Mouse (Mus musculus): ENCODE data around the gene Plk4. TPM values are rescaled to one million over a fixed set of nuclear protein-coding genes. Genes with fewer than 3 reads are reported as not detected.
"Not testable (repeated sequence)": the region's sequence is repeated elsewhere in the genome, so short reads cannot be mapped to it uniquely, and the experiment has no call there.

Gene Plk4
- polyA plus RNA-seq, 1 experiment from 2014 or later: 87.2 TPM

DNA sequence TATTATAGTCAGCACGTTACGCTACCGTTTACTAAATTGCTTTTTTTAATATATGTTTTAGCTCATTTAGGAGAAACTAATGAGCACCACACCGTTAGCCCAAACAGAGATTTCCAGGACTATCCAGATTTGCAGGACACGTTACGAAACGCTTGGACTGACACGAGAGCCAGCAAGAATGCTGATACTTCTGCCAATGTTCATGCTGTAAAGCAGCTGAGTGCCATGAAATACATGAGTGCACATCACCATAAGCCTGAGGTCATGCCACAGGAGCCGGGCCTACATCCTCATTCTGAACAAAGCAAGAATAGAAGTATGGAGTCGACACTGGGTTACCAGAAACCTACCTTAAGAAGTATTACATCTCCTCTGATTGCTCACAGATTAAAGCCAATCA, 8.9 kb downstream of the Plk4 start:
- H3K27ac ChIP-seq (replicated peaks; ENCODE audit: low read depth, low read length): no peak overlapping the region
- H3K9ac ChIP-seq (replicated peaks; ENCODE audit: low read length): no peak overlapping the region
- no peaks in the 10 kb centered on the region for H3K4me1 ChIP-seq (ENCODE audit: control insufficient read depth, insufficient read depth, low read length)
- H3K27me3 ChIP-seq (ENCODE audit: control insufficient read depth, insufficient read depth, low read length): no peaks in the 10 kb centered on the region
- H3K36me3 ChIP-seq (replicated peaks; ENCODE audit: control insufficient read depth, insufficient read depth, low read depth, low read length): peaks cover 10% of the 10 kb centered on the region
- no peak overlapping the region for H3K4me2 ChIP-seq (ENCODE audit: low read depth, low read length)
- no peak for DNase-seq (ENCODE audit: low spot score)
- no peaks in the 10 kb centered on the region for H3K9me3 ChIP-seq (replicated peaks; ENCODE audit: control insufficient read depth, low read length)
- no peak overlapping the region for H3K4me3 ChIP-seq (ENCODE audit: low read depth, low read length)
- ATAC-seq (replicated peaks; ENCODE audit: insufficient number of reproducible peaks, low FRiP score, low TSS enrichment, low read depth): no peak
- WGBS: 94% methylated on average over 10 of the region's 10 CpGs

DNA sequence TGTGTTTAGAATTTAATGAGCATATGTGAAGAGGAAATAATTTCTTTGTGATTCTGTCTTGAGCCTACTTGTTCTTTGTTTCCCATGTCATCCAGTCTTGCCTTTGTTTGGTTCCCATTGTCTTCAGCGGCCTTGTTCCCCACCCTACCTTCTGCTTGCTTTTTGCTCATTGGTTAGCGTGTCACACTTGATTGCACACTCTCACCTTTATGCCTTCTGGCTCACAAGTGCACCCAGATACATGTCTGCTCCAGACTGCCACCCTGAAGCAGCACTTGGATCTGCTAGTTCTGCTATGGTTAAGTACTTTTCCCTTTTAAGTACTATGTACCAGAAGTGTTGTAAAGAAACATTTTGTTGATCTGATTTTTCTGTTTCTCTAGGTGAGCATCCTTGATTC, 10.1 kb downstream of the Plk4 start:
- Histone ChIP-seq H3K27ac (replicated peaks; ENCODE audit: low read depth, low read length) (no peak overlapping the region), H3K27me3 (ENCODE audit: control insufficient read depth, insufficient read depth, low read length) (no peaks in the 10 kb centered on the region), H3K4me2 (ENCODE audit: low read depth, low read length) (no peak overlapping the region), H3K36me3 (replicated peaks; ENCODE audit: control insufficient read depth, insufficient read depth, low read depth, low read length) (peaks cover 10% of the 10 kb centered on the region), H3K4me3 (ENCODE audit: low read depth, low read length) (no peak overlapping the region), H3K9me3 (replicated peaks; ENCODE audit: control insufficient read depth, low read length) (no peaks in the 10 kb centered on the region), H3K4me1 (ENCODE audit: control insufficient read depth, insufficient read depth, low read length) (no peaks in the 10 kb centered on the region), H3K9ac (replicated peaks; ENCODE audit: low read length) (no peak overlapping the region)
- ATAC-seq (replicated peaks; ENCODE audit: insufficient number of reproducible peaks, low FRiP score, low TSS enrichment, low read depth) (no peak), DNase-seq (ENCODE audit: low spot score) (no peak)
- 86% methylated on average over 2 of the region's 2 CpGs for WGBS

DNA sequence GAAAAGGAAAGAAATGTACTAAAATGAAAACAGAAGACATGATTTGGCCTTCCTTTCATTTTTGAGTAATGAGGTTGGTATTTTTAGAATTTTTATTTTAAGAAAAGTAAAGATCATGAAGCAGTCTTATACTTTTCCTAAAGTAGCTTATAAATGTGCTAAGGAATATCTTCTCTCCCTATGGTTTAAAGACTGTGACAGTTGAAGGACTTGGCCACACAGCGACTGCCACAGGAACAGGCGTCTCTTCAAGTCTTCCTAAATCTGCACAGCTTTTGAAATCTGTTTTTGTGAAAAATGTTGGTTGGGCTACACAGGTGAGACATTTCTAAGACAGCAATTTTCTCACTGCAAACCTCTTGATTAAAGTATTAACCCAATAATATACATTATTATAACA, 13.5 kb downstream of the Plk4 start:
- Histone ChIP-seq H3K4me2 (ENCODE audit: low read depth, low read length) (no peak overlapping the region), H3K27me3 (ENCODE audit: control insufficient read depth, insufficient read depth, low read length) (no peaks in the 10 kb centered on the region), H3K4me1 (ENCODE audit: control insufficient read depth, insufficient read depth, low read length) (no peaks in the 10 kb centered on the region), H3K9me3 (replicated peaks; ENCODE audit: control insufficient read depth, low read length) (no peaks in the 10 kb centered on the region), H3K9ac (replicated peaks; ENCODE audit: low read length) (no peak overlapping the region), H3K36me3 (replicated peaks; ENCODE audit: control insufficient read depth, insufficient read depth, low read depth, low read length) (peaks cover 5% of the 10 kb centered on the region), H3K4me3 (ENCODE audit: low read depth, low read length) (no peak overlapping the region), H3K27ac (replicated peaks; ENCODE audit: low read depth, low read length) (no peak overlapping the region)
- 97% methylated on average over 2 of the region's 2 CpGs for WGBS
- ATAC-seq (replicated peaks; ENCODE audit: insufficient number of reproducible peaks, low FRiP score, low TSS enrichment, low read depth): no peak
- DNase-seq (ENCODE audit: low spot score): no peak

- H3K4me2 ChIP-seq (ENCODE audit: low read depth, low read length); H3K4me1 ChIP-seq (ENCODE audit: control insufficient read depth, insufficient read depth, low read length); ATAC-seq (replicated peaks; ENCODE audit: insufficient number of reproducible peaks, low FRiP score, low TSS enrichment, low read depth); H3K4me3 ChIP-seq (ENCODE audit: low read depth, low read length); DNase-seq (ENCODE audit: low spot score); H3K36me3 ChIP-seq (replicated peaks; ENCODE audit: control insufficient read depth, insufficient read depth, low read depth, low read length); H3K27ac ChIP-seq (replicated peaks; ENCODE audit: low read depth, low read length); H3K9me3 ChIP-seq (replicated peaks; ENCODE audit: control insufficient read depth, low read length); H3K27me3 ChIP-seq (ENCODE audit: control insufficient read depth, insufficient read depth, low read length); H3K9ac ChIP-seq (replicated peaks; ENCODE audit: low read length): not testable (repeated sequence)
- WGBS: 95% methylated on average over 5 of the region's 6 CpGs
These were observed 45.7 kb downstream of the Plk4 start for GRCm38 (mm10) chr3:40845521-40845920.

DNA sequence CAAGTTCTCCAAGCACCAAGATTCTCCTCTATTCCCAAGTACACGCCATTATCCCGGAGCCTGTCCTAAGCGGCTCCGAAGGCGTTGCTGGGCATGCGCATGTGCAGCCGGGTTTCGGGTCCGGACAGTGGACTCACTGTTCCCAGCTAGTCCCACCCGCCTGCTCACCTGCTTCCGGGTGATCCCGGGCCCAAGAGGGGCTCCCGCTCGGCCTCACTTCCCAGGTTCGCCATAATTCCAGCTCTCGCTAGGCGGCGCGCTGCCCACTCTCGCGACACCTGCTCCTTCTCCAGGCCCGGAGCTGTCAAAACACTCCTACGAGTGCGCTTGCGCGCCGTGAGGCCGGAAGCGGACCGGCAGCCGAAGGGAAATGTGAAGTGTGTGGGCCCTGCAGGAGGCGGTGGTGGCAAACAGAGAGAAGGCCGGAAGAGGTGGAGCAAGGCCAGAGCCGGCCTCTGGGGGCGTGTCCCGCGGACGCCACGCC, 46.7 kb downstream of the Plk4 start, which contains the start of gene Mfsd8:
Mfsd8 (minus strand) TSS at position 414 of the 484 bp plus-strand sequence.
- not testable (repeated sequence) for H3K27me3 ChIP-seq (ENCODE audit: control insufficient read depth, insufficient read depth, low read length); H3K9me3 ChIP-seq (replicated peaks; ENCODE audit: control insufficient read depth, low read length); H3K4me1 ChIP-seq (ENCODE audit: control insufficient read depth, insufficient read depth, low read length); H3K36me3 ChIP-seq (replicated peaks; ENCODE audit: control insufficient read depth, insufficient read depth, low read depth, low read length); H3K27ac ChIP-seq (replicated peaks; ENCODE audit: low read depth, low read length)
- H3K9ac ChIP-seq (replicated peaks; ENCODE audit: low read length): peak within 1 kb of the TSS; percentile 42
- peak within 1 kb of the TSS; percentile 44 for H3K4me3 ChIP-seq (ENCODE audit: low read depth, low read length)
- ATAC-seq (replicated peaks; ENCODE audit: insufficient number of reproducible peaks, low FRiP score, low TSS enrichment, low read depth) (peak; percentile 100), DNase-seq (ENCODE audit: low spot score) (peak; percentile 93)
- H3K4me2 ChIP-seq (ENCODE audit: low read depth, low read length): peak within 1 kb of the TSS; percentile 63
- under 1% methylated on average over 34 of the region's 39 CpGs for WGBS

DNA sequence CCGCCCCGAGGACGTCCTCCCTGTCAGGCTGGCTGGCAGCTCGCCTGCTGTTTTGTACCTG, 47.0 kb downstream of the Plk4 start, which contains the start of gene Abhd18:
Abhd18 (plus strand) TSS at position 14 of the 61 bp plus-strand sequence.
- not testable (repeated sequence) for H3K27ac ChIP-seq (replicated peaks; ENCODE audit: low read depth, low read length); ATAC-seq (replicated peaks; ENCODE audit: insufficient number of reproducible peaks, low FRiP score, low TSS enrichment, low read depth)
- no CpG with 5 or more reads among the region's 4 CpGs for WGBS

DNA sequence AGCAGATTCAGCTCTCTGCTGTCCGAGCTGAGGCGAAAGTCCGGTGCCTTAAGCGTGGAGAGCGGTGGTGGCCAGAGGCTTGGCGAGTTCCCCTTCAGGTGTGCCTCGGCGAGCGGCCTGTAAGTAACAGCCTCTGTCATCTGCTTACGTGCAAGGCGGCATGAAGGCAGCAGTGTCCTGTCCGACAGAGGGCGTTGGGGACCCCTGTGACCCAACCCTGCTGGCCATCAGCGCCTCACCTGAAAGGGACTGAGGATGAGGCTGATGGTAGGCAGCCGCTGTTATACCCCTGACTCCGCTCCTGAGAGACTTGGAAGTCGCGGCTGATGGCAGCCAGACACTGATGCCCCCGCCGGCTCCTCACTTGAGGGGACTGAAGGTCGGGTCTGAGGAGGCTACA, 47.2 kb downstream of the Plk4 start:
- DNase-seq (ENCODE audit: low spot score): peak; percentile 30
- not testable (repeated sequence) for H3K9ac ChIP-seq (replicated peaks; ENCODE audit: low read length); H3K9me3 ChIP-seq (replicated peaks; ENCODE audit: control insufficient read depth, low read length); ATAC-seq (replicated peaks; ENCODE audit: insufficient number of reproducible peaks, low FRiP score, low TSS enrichment, low read depth); H3K27me3 ChIP-seq (ENCODE audit: control insufficient read depth, insufficient read depth, low read length); H3K27ac ChIP-seq (replicated peaks; ENCODE audit: low read depth, low read length); H3K4me1 ChIP-seq (ENCODE audit: control insufficient read depth, insufficient read depth, low read length); H3K36me3 ChIP-seq (replicated peaks; ENCODE audit: control insufficient read depth, insufficient read depth, low read depth, low read length)
- WGBS: 0% methylated on average over 17 of the region's 21 CpGs
- peak overlapping the region; percentile 44 for H3K4me3 ChIP-seq (ENCODE audit: low read depth, low read length)
- H3K4me2 ChIP-seq (ENCODE audit: low read depth, low read length): peak overlapping the region; percentile 63

More for the DNA sequence above, 47.0 kb downstream of the Plk4 start, which contains the start of gene Abhd18:
- not testable (repeated sequence) for H3K27me3 ChIP-seq (ENCODE audit: control insufficient read depth, insufficient read depth, low read length); H3K36me3 ChIP-seq (replicated peaks; ENCODE audit: control insufficient read depth, insufficient read depth, low read depth, low read length); DNase-seq (ENCODE audit: low spot score); H3K9me3 ChIP-seq (replicated peaks; ENCODE audit: control insufficient read depth, low read length); H3K4me1 ChIP-seq (ENCODE audit: control insufficient read depth, insufficient read depth, low read length)
- peak within 1 kb of the TSS; percentile 44 for H3K4me3 ChIP-seq (ENCODE audit: low read depth, low read length)
- H3K4me2 ChIP-seq (ENCODE audit: low read depth, low read length): peak within 1 kb of the TSS; percentile 63
- H3K9ac ChIP-seq (replicated peaks; ENCODE audit: low read length): peak within 1 kb of the TSS; percentile 42

DNA sequence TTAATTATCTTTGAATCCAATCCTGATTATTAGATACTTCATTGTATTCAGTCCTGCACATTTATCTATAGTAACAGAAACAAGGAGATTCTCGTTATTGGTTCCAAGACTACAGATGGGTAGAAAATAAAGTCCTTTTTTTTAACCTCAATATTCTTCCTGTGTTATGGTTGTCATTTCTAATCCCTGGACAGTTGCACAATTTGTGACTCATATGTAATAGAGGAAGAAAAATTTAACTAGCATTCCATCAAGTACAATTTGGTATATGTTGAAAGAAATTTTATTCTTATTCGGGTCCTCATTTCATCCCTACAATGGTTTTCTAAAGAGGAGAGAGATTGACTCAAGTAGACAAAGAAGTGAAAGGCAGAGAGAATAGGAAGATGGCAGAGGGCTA, 48.1 kb downstream of the Plk4 start:
- H3K4me3 ChIP-seq (ENCODE audit: low read depth, low read length); H3K9me3 ChIP-seq (replicated peaks; ENCODE audit: control insufficient read depth, low read length); H3K36me3 ChIP-seq (replicated peaks; ENCODE audit: control insufficient read depth, insufficient read depth, low read depth, low read length); H3K27me3 ChIP-seq (ENCODE audit: control insufficient read depth, insufficient read depth, low read length); ATAC-seq (replicated peaks; ENCODE audit: insufficient number of reproducible peaks, low FRiP score, low TSS enrichment, low read depth); H3K4me2 ChIP-seq (ENCODE audit: low read depth, low read length); H3K9ac ChIP-seq (replicated peaks; ENCODE audit: low read length); DNase-seq (ENCODE audit: low spot score); H3K27ac ChIP-seq (replicated peaks; ENCODE audit: low read depth, low read length); H3K4me1 ChIP-seq (ENCODE audit: control insufficient read depth, insufficient read depth, low read length): not testable (repeated sequence)
- 93% methylated on average over 2 of the region's 2 CpGs for WGBS
